Mouse (Mus musculus) limb, embryonic 12.5 days (tissue): Measurements from ENCODE around the gene Dyx1c1. TPM values are rescaled to one million over a fixed set of nuclear protein-coding genes. Genes with fewer than 3 reads are reported as not detected.

Experiments used
- microRNA-seq: library from miRNA; unstranded; fragments of <30 nt; microRNA quantifications from one replicate; pipeline ENCODE4, GENCODE M21; 2017
- polyA plus RNA-seq: library from polyadenylated mRNA; unstranded; fragments of >200 nt; fragmentation: Nextera tagmentation; extraction: Ambion mirVana; gene quantifications from 2 replicates; pipeline ENCODE4 v1.2.1, GENCODE M21; 2016

Dyx1c1 gene
- polyA plus RNA-seq, 1 experiment from 2014 or later, result 1.6 TPM

Small RNAs within 50 kb of the gene (microRNA-seq; reads per million reads assigned to microRNA genes)
- gene Gm27353, result not detected

Other genes with a start within 250 kb of the Dyx1c1 start
- 0.91 and 0.95 TPM in 2 replicates for gene Prtg, start 151.9 kb upstream of the Dyx1c1 start, polyA plus RNA-seq
- 11.4 and 11.5 TPM in 2 replicates for gene Pygo1, start 33.1 kb upstream of the Dyx1c1 start, polyA plus RNA-seq
- gene Gm44503, start 67 bp downstream of the Dyx1c1 start, polyA plus RNA-seq, result not detected in 2 replicates
- gene Ccpg1os, start 26.6 kb downstream of the Dyx1c1 start, polyA plus RNA-seq, result 12.6 and 13.2 TPM in 2 replicates
- 13.9 and 14.6 TPM in 2 replicates for gene Ccpg1, start 26.6 kb downstream of the Dyx1c1 start, polyA plus RNA-seq
- gene Pigb, start 81.6 kb downstream of the Dyx1c1 start, polyA plus RNA-seq, result 12.6 and 13.4 TPM in 2 replicates
- gene Rab27a, start 86.1 kb downstream of the Dyx1c1 start, polyA plus RNA-seq, result 6.8 and 8.0 TPM in 2 replicates
- not detected in 2 replicates for gene Khdc3, start 143.1 kb downstream of the Dyx1c1 start, polyA plus RNA-seq
- gene Gm20509, start 143.7 kb downstream of the Dyx1c1 start, polyA plus RNA-seq, result not detected in 2 replicates
- gene Rsl24d1, start 154.6 kb downstream of the Dyx1c1 start, polyA plus RNA-seq, result 143 and 145 TPM in 2 replicates